Mouse (Mus musculus): ENCODE measurements around the gene Mucl1. TPM values are rescaled to one million over a fixed set of nuclear protein-coding genes. Genes with fewer than 3 reads are reported as not detected.
"Not testable (repeated sequence)": the region's sequence is repeated elsewhere in the genome, so short reads cannot be mapped to it uniquely, and the experiment has no call there.

Gene Mucl1
- total RNA-seq (2014; rRNA removed) = not detected in 2 replicates
- not detected in 2 replicates for polyA plus RNA-seq (2012; rRNA removed)

GRCm38 (mm10) chr15:103755369-103755768 lies at the start of gene Mucl1:
Gene Mucl1, minus strand, starts transcription at chr15:103755469.
- no peak within 1 kb of the TSS for H3K4me3 ChIP-seq (ENCODE audit: insufficient read depth, low read depth, low read length)
- no peaks in the 10 kb centered on the region for H3K27me3 ChIP-seq (ENCODE audit: control insufficient read depth, insufficient read depth, low read length)
- H3K27ac ChIP-seq (replicated peaks; ENCODE audit: insufficient read depth, low read depth, low read length) = no peak within 1 kb of the TSS
- 87% methylated on average over 2 of the region's 2 CpGs for WGBS
- no peaks in the 10 kb centered on the region for H3K79me2 ChIP-seq (ENCODE audit: control insufficient read depth, insufficient read depth, low read length)
- DNase-seq (ENCODE audit: extremely low read depth, low read depth, low spot score) = no peak
- TF ChIP-seq CTCF (IDR thresholded peaks at IDR 0.05; ENCODE audit: low read depth, low read length) (no peak), POLR2A (IDR thresholded peaks at IDR 0.05; ENCODE audit: extremely low read depth, insufficient read depth, low read length) (no peak)
- H3K9ac ChIP-seq (ENCODE audit: low read depth, low read length) = no peak within 1 kb of the TSS
- H3K4me1 ChIP-seq (ENCODE audit: control insufficient read depth, insufficient read depth, low read length) = no peaks in the 10 kb centered on the region
- H3K36me3 ChIP-seq (ENCODE audit: control insufficient read depth, insufficient read depth, low read length) = no peaks in the 10 kb centered on the region

- H3K27me3 ChIP-seq (ENCODE audit: control insufficient read depth, insufficient read depth, low read length); H3K36me3 ChIP-seq (ENCODE audit: control insufficient read depth, insufficient read depth, low read length); H3K79me2 ChIP-seq (ENCODE audit: control insufficient read depth, insufficient read depth, low read length); H3K4me3 ChIP-seq (ENCODE audit: insufficient read depth, low read depth, low read length); H3K4me1 ChIP-seq (ENCODE audit: control insufficient read depth, insufficient read depth, low read length); H3K9ac ChIP-seq (ENCODE audit: low read depth, low read length); H3K27ac ChIP-seq (replicated peaks; ENCODE audit: insufficient read depth, low read depth, low read length): not testable (repeated sequence)
- peak; percentile 38 for DNase-seq (ENCODE audit: extremely low read depth, low read depth, low spot score)
- 5% methylated on average over 5 of the region's 5 CpGs for WGBS
- peak; percentile 64 for TF ChIP-seq CTCF (IDR thresholded peaks at IDR 0.05; ENCODE audit: low read depth, low read length)
These were observed 11.6 kb upstream of the Mucl1 start for GRCm38 (mm10) chr15:103766836-103767235.

- H3K27ac ChIP-seq (replicated peaks; ENCODE audit: insufficient read depth, low read depth, low read length); H3K4me3 ChIP-seq (ENCODE audit: insufficient read depth, low read depth, low read length); H3K36me3 ChIP-seq (ENCODE audit: control insufficient read depth, insufficient read depth, low read length); H3K9ac ChIP-seq (ENCODE audit: low read depth, low read length); H3K27me3 ChIP-seq (ENCODE audit: control insufficient read depth, insufficient read depth, low read length); DNase-seq (ENCODE audit: extremely low read depth, low read depth, low spot score); H3K79me2 ChIP-seq (ENCODE audit: control insufficient read depth, insufficient read depth, low read length); H3K4me1 ChIP-seq (ENCODE audit: control insufficient read depth, insufficient read depth, low read length): not testable (repeated sequence)
- 87% methylated on average over 5 of the region's 5 CpGs for WGBS
These were observed 38.4 kb downstream of the Mucl1 start for GRCm38 (mm10) chr15:103716861-103717260.

Other genes with a start within 250 kb of the Mucl1 start
- 0.09 TPM in 1 of 2 replicates, not detected in the other for gene Ppp1r1a, start 217.5 kb downstream of the Mucl1 start, total RNA-seq (2014; rRNA removed)
- not detected in 2 replicates for gene Ppp1r1a, start 217.5 kb downstream of the Mucl1 start, polyA plus RNA-seq (2012; rRNA removed)
- gene Glycam1, start 190.4 kb downstream of the Mucl1 start, total RNA-seq (2014; rRNA removed) = not detected in 2 replicates
- gene Glycam1, start 190.4 kb downstream of the Mucl1 start, polyA plus RNA-seq (2012; rRNA removed) = not detected in 2 replicates
- not detected in 2 replicates for gene Mucl2, start 143.8 kb upstream of the Mucl1 start, total RNA-seq (2014; rRNA removed)
- not detected in 2 replicates for gene Mucl2, start 143.8 kb upstream of the Mucl1 start, polyA plus RNA-seq (2012; rRNA removed)

All from liver, adult 2 months (tissue).